Mouse (Mus musculus): Measurements from ENCODE around the gene Tedc2.

The Tedc2 gene

GRCm38 (mm10) chr17:24193769-24194168 lies 26.9 kb downstream of the Tedc2 start:
- no peak for DNase-seq (ENCODE audit: low read depth, low spot score)

GRCm38 (mm10) chr17:24193268-24193667 lies 27.4 kb downstream of the Tedc2 start:
- DNase-seq (ENCODE audit: low read depth, low spot score) = no peak

- no peak for DNase-seq (ENCODE audit: low read depth, low spot score)
These were observed 27.8 kb downstream of the Tedc2 start for GRCm38 (mm10) chr17:24192848-24193247.

GRCm38 (mm10) chr17:24191481-24191880 lies 29.2 kb downstream of the Tedc2 start:
- DNase-seq (ENCODE audit: low read depth, low spot score) = no peak

GRCm38 (mm10) chr17:24190934-24191333 lies 29.7 kb downstream of the Tedc2 start:
- no peak for DNase-seq (ENCODE audit: low read depth, low spot score)

- no peak for DNase-seq (ENCODE audit: low read depth, low spot score)
These were observed 46.4 kb downstream of the Tedc2 start for GRCm38 (mm10) chr17:24174259-24174658.

GRCm38 (mm10) chr17:24173423-24173822 lies 47.2 kb downstream of the Tedc2 start:
- DNase-seq (ENCODE audit: low read depth, low spot score) = peak; percentile 55

GRCm38 (mm10) chr17:24171738-24172137 lies 48.9 kb downstream of the Tedc2 start:
- DNase-seq (ENCODE audit: low read depth, low spot score) = no peak

GRCm38 (mm10) chr17:24170729-24171128 lies 49.9 kb downstream of the Tedc2 start:
- DNase-seq (ENCODE audit: low read depth, low spot score) = no peak

- DNase-seq (ENCODE audit: low read depth, low spot score) = no peak
These were observed 50.5 kb downstream of the Tedc2 start for GRCm38 (mm10) chr17:24170125-24170524.

- DNase-seq (ENCODE audit: low read depth, low spot score) = peak; percentile 90
These were observed 51.2 kb downstream of the Tedc2 start, which contains the start of gene Atp6v0c for GRCm38 (mm10) chr17:24169317-24170065. Gene Atp6v0c, minus strand, starts transcription at chr17:24169702.

GRCm38 (mm10) chr17:24168590-24169277 lies 51.9 kb downstream of the Tedc2 start:
- DNase-seq (ENCODE audit: low read depth, low spot score) = peak; percentile 46

- no peak for DNase-seq (ENCODE audit: low read depth, low spot score)
These were observed 52.7 kb downstream of the Tedc2 start for GRCm38 (mm10) chr17:24167891-24168505.

- no peak for DNase-seq (ENCODE audit: low read depth, low spot score)
These were observed 53.5 kb downstream of the Tedc2 start for GRCm38 (mm10) chr17:24167120-24167519.
